Mouse (Mus musculus): ENCODE results near the gene Spag16. TPM values are rescaled to one million over a fixed set of nuclear protein-coding genes. Genes with fewer than 3 reads are reported as not detected.

Spag16 gene
- polyA plus RNA-seq, 2 experiments from 2014 or later = 0.29 to 0.67 TPM

DNA sequence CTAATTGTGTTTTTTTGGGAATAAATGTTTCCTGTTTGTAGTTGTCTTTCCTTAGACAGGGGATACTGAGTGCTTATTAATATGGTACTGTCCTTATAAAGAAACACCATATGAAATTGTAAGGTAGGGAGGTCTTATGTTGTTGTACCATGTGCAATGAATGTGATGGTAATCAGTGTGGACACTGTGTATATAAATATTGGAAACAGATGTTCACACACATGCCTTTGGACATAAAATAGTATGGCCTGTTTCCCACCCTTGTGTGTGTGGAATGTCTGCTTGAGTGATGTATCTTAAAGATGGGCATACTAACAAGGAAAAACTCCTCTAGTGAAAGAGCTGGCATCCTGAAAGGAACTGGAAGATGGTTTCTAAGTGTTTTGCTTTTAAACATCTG, 692.1 kb downstream of the Spag16 start:
- no peak for ATAC-seq

DNA sequence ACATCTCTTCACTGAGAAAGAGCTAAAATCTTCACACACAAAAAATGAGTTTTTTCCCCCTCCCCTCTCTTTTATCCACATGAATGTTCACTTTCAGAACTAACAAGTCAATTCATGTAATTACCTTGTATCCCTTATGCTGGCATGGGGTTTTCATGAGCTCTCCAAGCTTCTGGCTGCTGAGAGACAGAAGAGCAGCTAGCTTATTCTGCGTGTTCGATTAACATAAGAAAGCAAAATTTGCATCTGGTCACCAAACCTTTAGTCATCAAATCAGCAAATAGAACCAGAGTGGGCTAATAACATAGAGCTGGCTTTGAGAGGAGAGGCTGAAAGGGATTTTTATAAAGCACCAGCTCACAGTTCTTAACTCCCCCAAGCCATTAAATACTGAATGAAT, 700.4 kb downstream of the Spag16 start:
- no peak for ATAC-seq

DNA sequence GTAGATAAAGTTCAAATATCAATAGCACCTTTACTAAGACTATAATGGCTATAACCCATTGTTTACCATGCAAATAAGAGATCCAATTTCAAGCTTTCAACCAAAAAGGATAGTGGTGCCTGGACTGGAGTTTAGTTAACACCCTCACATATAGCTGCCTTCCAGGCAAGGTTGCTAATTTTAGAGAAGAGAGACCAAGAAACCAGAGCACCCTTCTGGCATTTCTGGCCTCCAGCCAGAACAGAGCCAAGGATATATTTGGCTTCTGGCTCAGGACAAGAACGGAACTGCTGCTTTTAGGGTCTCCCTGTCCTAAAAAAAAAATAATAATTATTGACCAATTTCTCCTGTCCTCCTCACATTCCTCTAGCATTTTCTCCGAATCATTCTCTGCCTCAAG, 703.0 kb downstream of the Spag16 start:
- no peak for ATAC-seq

DNA sequence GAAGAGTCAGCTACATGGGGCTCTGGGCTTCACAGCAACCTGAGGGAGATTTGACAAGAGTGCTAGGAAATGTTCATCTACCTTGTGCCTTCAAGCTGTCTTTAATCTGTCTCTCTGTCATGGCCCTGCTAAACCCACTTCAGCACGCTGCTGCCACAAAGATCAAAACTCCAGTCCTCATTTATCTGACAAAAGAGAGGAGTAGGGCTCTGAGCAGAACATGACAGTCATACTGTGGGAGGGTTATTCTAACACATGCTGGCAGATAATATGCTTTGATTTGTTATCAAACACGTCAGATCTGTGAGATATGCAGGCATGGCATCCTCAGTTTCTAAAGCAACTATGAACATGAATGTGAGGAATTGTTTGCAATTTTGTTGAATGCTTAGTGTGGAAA, 725.1 kb downstream of the Spag16 start:
- ATAC-seq = no peak

DNA sequence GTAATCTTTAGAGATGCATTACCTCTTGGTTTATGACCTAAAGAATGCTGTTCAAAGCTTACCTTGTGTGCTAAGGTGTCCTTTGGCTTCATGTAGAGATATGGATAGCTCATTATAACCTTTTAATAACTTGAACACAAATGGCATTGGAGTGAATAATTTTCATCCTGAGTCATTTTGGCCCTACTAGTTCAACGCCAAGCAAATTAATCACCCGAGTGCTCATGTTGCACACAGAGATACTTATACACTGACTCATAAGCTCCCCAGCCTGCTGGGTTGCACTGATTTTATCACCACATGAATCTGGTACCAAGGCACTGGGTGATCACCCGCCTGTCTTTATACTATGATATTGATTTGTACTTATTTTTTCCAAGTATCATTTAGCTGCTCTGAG, 795.0 kb downstream of the Spag16 start:
- no peak for ATAC-seq

DNA sequence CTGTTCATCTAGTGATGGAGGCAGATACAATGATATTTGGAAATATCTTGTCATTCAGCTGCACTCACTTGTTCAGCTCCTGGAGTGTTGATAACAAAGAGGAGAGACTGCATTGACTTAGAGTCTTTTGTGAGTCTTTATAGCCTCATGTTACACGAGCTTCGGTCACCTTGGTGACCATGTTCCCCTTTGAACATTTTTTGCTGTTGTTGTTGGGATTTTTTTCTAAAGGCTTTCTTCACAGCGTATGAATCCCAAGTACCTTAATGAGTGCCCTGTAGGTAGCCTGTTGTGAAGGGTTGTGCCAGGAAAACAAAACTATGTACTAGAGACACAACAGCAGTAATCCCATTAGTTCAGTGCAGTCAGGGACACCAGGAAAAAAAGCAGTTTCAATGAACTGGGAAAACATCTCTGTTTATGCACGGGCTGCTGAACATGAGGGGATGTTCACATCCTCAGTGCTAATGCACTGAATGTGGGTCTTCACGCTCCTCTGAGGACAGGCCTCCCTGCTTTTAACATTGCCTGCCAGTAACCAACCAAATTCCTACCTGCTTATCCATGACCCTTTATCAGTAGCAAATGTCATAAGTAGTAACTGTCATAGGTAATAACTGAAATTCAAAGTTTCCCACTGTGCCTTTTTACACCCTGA, 798.2 kb downstream of the Spag16 start:
- no peak for ATAC-seq

DNA sequence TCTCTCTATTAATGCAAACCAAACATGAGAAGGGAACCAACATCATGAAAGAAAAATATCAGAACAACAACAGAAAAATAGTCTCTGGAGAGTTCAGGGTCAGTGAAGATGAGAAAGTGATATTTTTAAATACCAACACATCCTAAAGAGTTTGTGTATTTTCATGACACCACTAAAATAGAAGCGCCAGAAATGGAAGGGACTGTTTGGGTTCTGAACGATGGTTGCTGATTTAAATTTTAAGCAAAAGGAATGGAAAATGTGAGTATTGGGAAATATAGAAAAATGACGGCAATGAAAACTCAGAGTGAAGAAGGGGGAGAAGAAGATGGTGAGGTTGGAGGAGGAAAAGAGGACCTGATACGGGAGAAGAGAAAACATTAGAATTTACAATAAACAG, 825.9 kb downstream of the Spag16 start:
- no peak for ATAC-seq

DNA sequence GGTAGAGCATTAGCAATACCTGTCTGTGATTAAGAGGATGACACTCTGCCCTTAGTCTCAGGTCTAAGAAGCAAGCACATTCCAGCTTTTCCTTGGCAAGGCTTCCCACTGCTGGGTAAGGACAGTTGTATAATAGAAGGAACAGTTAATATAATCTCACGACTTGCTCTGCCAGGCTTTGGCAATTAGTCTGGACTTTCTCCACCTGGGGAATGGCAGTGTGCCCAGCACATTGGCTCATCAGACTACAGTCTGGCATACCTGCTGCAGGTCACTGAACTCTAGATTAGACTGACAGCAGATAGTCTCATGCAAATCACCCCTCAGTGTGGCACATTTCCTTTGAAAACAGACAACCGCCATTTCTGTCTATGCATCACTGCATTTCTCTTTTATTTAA, 865.8 kb downstream of the Spag16 start:
- ATAC-seq = no peak

DNA sequence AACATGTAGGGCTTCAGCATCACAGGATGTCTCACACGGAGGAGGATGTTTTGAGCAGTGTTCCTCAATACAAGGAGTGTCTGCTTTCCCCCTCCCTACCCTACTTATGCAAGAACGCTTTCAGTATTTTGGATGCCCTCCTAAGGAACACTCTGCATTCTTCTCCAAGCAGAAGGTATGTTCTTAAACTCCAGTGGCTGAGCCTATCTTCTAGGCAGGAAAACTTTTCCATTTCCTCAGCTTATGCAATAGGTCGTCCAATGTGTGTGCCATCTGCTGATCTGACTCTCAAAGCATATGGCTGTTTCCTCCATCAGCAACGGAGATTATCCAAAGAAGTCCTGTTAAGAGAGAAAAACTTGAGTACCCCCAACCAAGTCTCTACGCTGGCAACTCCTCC, 873.5 kb downstream of the Spag16 start:
- ATAC-seq = no peak

DNA sequence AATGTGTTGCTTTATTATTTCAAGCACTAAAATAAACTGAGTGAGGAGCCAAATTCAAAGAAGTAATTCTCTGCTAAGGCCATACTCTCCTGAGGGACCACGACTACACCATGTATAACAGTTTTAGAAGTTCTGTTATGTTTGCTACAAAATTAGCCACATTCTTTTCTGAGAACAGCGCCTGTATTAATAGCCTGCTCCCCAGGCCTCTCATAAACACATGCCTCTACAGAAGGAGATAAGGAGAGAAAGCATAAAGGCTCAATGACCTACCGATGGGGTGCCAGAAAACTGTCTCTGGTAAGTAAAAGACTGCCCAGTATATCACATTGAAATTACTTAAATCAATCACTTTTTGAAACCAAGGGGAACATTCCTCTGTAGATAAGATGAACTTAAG, 877.2 kb downstream of the Spag16 start:
- no peak for ATAC-seq

DNA sequence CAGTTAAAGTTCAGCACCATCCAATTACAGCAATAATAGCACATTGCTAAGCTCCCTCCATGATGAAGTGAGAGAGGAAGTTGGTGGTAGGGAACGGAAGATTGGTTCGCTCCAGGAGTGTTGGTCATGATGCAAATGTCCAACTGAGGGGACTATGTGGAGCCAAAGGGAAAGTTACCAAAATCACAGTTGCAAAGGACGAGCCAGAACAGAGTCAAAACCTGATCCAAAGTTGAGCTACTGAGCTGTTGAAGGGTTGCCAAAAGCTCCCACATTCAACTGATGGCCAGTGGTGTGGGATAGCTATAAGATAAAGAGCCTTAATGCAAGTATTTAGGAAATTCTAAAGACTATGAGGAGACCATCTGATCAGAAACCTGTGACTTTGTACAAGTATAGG, 879.1 kb downstream of the Spag16 start:
- no peak for ATAC-seq

DNA sequence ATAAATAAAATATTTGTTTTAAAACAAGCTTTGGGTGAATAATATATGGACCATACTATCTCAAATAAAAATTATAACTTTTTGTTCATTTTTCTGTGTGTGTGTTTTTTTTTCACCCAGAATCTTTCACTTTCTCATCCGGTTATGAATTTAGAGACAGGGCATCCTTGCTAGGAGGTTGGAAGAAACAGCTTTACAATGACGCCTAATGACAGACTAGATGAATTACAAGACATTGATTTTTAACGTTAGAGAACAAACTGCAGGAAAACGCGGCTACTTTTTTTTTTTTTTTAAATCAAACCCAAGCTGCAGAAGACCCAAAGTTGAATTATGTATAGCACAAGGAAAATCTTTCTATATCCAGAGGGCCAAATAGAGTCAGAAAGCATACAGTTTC, 898.3 kb downstream of the Spag16 start:
- ATAC-seq = no peak

DNA sequence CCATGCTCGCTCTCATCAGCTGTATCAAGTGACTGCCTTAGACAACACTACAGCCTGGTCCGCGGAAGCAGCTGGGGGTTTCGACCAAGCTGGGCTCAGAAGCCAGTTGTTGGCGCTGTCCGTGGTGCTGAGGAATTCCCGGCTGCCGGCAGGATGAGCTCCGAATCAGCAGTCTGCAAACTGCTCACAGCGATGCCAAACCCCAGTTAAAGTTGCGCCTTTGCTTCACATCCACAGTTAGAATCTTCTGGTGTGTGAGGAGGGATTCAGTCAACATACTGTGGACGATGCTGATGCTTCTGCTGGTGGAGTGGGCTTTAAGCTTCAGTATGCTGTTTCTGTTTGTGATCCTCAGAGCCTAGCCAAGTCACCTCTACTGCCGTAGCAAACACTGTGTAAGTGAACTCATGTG, 898.9 kb downstream of the Spag16 start, which contains the start of gene Vwc2l:
TSS of gene Vwc2l (plus strand) at position 61 of the 412 bp plus-strand sequence.
- no peak for ATAC-seq

Other genes with a start within 250 kb of the Spag16 start
- gene Ikzf2, start 139.7 kb upstream of the Spag16 start, polyA plus RNA-seq (2017; shearing (Covaris generic)) = 100 to 1,000 TPM; 457 to 622 TPM

Measured in activated CD4-positive, CD25-positive, alpha-beta regulatory T cell, adult 4 months (primary cell).